Mouse (Mus musculus) ZHBTc4 (cell line): ENCODE results near the gene Ankrd34c.

Experiments
- DNase-seq: peaks from one replicate; pipeline ENCODE4 v3.0.0-alpha.2; 2011; ENCODE audit warnings: low read depth, low spot score

Gene Ankrd34c

DNA sequence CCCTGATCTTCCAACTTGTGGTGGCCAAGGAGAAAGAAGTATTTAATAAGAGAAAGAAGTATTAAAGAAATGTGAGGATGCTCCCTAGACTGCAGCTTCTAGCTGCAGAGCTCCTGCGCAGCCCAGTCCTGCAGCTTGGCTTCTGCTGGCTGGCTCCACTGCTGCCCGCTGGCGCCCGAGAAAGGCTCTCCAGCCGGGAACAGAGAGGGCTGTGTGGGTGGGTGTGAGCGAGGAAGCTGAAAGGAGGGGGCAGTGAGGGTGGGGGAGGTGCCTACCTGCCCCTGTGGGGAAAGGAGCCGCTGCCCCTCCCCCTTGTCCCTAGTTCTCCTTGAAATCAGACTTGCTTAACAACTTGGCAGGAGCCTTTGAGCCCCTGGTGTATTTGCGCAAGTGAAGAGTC, at the start of gene Ankrd34c:
TSS of gene Ankrd34c (minus strand) at position 181 of the 400 bp plus-strand sequence.
- no peak for DNase-seq

DNA sequence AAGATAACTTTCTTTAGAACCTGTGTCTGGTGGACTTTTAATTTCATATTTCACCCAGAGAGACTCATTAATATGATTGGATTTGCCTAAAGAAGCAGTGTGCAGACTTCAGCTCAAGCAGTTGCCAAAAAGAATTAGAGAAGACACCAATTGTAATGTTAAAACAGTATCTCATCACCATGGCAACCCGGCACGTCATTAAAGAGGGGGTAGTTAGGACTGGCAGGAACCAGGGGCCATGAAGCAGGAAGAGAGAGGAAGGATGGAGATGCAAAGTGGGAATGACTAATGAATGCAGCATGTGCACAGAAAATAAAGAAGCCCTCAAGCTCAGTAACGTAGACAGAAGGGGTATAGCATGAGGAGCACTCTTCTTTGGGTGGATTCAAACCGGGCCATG, 49.3 kb upstream of the Ankrd34c start:
- peak; percentile 16 for DNase-seq

DNA sequence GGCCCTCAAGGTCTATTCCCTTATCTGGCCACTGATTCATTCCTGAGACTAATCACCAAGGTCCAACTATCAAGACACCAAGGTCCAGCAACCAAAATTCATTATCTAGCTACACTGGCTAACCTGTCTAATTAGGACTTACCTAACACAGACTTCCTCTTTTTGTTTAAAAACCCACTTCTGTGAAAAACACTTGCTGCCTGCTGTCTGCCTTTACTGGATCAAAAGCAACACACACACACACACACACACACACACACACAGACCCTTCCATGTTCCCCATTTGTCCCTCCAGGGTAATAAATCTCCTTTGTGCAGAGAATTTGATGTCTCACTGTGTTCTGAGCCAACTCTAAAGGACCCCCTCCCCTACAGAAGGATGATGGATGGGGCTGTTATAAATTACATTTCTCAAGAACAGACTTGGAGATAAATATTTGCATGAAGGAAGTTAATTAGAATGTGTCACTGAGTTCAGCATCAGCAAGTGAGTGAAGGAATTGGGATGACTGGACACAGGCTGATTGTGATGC, 43.2 kb upstream of the Ankrd34c start:
- DNase-seq = no peak

DNA sequence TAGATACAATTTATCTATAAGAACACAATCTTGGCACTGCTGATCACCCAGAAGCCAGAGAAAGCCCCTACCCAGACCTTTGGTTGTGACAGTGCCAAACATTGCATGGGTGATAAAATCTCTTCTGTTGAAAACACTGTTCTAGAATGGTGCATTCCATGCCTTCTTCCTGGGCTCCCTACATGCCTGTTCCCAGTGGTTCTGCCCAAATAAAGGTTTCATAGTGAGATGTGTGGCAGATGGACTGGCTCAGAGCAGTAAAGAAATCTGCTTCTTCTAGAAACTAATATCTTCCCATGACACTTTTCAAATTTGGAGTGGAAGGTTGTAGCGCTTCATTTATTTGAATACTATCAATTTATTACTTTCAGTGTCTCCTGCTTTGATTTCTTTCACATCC, 41.0 kb upstream of the Ankrd34c start:
- no peak for DNase-seq

DNA sequence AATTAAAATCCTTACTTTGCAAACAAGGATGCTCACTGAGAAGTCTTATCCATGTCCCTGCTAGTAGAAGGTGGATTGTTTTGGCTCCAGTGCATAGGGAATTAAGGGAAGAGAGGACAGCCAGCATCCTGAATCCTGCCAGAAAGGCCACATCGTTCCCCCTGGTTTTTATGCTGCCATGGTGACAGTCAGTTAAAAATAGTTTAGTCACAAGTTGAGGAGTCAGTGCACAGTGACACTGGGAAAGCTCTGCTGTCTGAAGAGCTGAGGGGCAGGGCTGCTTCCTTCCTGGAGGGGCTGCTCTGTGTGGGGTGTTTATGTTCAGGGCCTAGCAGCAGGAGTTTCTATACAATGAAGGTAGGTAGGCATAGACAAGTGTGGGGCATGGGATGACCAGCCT, 32.9 kb upstream of the Ankrd34c start:
- no peak for DNase-seq

DNA sequence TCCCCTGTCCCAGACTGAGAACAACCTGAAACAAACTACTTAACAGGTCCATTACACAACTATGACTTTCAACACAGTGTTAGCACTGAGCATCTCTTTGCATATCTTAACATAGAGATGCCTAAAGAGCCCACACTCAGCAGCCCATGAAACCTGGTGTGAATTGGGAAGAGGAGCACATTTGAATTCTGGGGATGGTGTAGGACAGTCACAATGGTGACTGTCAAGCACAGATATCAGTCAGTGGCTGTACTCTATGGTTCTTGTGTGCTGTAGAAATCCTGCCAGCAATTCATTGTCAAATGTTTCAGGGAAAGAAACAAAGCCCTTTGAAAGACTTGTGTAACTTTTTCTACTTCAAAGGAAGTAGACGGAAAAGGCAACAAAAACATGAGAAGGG, 23.7 kb upstream of the Ankrd34c start:
- DNase-seq = no peak

DNA sequence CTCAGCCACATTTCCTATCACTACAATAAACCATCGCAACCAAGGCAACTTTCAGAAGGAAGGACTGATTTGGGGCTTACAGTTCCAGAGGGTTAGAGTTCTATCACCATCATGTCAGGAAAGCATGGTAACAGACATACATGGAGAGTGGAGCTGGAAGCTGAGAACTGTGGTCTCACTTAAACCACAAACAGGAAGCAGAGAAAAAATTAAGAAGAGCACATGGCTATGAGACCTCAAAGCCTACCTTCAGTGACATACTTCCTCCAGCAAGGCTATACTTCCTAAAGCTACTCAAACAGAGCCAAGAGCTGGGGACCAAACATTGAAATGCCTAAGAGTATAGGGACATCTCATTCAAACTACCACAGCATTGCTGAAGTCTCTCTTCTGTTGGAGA, 20.3 kb upstream of the Ankrd34c start:
- no peak for DNase-seq

DNA sequence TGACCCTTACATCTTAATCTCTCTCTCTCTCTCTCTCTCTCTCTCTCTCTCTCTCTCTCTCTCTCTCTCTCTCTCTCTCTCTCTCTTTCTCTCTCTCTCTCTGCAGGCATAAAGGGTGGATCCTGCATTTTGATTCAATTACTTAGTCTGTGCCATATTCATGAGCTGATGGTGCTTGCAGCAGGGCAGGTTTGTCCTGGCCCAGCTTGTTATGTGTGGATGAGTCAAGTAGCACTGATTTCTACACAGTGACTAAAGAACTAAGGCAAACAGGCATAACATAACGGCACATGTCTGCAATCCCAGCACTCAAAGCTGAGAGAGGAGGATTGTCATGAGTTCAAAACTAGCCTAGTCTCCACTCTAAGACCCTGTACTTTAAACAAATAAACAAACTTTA, 19.9 kb upstream of the Ankrd34c start:
- DNase-seq = no peak

DNA sequence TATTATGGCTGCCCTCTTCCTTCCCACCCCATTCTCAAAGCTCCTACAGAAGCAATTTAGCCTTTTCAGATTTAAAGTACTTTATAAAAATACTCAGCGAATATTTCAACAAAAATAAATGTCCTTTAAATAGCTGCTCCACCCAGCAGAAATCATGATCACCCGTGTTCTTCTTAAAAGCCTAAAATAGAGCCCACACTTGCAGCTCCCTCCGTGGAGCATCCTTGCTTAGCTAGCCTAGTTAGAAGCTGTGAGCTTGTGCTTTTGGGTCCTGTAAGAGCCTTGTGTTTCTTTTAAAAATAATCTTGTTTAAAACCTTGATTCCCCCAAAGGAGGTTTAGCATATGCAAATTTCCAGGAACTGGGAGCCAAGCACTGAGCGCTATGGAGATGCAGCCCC, 19.3 kb upstream of the Ankrd34c start:
- DNase-seq = no peak

DNA sequence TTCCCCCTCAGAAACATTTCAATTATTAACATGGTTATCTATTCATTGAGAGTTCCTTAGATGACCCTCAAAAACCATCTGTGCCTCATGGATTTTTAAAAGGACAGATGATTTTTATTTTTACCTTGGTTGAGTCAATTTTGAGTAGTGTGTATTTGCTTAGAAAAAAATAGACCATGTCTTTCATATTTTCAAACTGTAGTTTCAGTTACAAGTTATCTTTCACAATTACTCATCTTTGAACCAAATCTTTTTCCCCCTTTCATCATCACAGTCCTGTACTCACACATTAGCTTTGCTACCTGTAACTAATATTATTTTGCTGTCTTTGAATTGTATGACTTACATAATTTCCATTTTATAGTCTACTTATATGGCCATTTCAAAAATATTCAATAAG, 1.8 kb upstream of the Ankrd34c start:
- no peak for DNase-seq

DNA sequence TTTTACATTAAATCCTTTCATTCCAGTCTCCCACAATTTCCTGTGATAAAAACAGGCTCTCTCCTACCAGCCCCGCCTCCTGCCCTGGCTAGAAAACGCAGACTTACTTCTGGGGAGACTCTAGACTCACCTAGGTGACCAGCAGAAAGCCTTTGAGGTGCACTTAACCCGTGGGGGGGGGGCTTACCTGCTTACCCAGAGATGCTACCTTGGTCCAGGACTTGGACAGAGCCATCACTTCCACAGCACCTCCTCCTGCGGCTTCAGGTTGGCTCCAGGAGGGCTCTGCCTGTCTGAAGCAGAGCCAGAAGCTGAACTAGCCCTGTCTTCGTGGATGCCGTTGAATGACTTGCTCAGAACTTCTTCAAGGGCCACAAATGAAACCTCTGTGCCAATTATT, 387 bp downstream of the Ankrd34c start:
- DNase-seq = no peak

DNA sequence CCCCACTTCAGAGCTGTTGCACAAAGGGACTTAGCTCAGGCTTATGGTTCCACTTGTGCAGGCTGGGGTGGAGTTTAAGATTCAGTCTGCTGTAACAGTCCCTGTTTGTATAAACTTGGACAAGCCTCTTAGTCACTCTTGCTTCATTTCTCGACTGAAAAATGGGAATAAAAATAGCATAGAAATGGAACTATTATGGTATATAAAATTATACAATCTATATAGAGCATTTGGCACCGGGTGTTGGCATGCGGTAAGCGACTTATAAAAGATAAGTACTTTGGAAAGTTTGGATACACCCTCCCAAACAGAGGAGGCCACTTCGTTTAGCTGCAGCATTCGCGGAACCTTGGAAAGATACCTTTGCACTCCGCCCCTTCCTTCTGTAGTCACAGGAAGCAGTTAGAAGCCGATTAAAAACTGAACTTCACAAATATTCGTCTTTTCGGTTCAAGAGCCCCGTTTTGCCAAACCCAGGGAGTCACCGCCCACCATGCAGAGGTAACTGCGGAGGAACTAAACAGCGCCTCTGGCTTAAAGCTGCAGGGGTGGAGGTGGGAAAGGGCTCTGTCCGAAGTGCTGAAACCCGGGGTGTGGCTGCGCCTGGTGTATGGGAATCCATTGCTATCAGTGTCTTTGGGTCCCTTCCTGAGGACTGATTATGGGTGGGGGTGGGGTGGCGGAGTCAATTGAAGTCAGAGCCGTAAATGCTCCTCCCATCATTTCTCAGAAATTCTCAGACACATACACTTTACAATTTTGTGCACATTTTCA, 1.2 kb downstream of the Ankrd34c start:
- peak; percentile 79 for DNase-seq

DNA sequence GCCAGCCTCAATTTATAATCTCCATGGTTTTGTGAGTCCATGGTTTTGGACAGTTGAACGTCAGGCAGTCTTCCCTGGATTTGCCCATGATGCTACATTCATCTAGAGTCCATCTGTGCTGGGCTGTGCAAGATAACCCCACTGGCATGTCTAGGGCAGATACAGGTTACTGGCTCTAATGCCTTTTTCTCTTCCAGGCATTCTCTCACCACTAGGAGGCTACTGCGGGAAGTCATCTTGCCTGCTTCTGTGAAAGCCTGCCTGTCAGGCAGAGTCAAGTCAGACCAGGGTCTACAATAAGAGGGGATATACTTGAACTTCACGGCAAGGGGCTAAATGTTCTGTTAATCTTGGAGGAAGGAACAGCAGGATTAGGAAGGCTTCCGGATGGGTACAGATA, 31.4 kb downstream of the Ankrd34c start:
- DNase-seq = peak; percentile 53

DNA sequence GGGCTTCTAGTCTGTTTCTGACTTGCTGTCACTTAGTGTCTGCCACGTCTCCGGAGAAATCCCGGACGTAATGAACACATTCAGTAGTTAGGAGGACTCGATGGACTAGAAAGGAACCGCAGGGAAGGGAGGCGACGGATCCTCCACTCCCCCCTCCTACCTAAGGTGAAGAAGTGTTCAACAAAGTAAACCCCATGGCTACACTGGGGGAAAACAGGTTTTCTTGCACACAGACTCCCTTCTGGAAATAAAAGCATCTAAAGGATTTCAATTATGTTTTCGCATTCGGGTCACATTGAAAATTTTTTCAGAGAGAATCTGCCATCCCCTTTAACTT, 33.1 kb downstream of the Ankrd34c start:
- no peak for DNase-seq

DNA sequence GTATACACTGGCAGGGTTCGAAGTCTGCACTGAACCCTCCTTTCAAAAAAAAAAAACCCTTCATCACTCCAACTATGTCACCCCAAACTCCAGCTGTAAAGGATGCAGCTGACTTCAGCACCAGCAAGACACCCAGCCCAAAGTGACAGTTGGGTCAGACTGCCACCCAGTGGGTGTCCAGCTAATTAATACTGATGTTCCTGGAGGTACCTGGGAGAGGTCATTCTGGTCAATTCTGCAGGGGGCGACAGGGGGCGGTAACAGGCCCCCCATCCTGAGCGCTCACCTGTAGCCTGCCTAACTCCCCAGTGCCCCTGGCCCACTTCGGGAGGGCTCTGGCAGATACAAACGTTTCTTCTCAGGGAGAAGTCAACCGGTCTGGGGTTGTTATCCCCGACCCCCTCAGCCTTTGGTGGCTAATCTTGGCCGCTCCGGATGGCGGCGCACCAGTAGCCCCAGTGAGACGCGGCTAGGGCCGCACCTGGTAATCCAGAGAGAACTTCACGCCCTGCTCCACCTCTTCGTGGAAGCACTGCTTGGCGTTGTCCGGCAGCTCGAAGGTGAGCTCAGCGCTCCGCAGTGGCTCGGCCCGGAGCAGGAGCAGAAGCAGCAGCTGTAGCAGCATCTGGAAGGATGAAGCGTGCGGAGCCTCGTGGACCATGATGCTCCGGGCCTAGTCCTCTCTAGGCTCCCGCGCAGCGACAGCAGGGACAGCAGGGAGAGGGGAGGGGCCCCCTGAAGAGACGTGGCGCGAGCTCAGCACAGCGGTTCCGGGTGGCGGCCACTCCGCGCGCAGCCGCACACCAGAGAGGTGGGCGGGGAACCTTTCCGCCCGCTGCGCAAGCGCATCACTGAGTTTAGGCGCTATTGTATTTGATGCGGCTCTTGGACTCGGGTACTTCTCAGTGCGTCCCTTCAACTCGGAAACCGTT, 33.7 kb downstream of the Ankrd34c start, which contains the start of gene Tmed3:
TSS of gene Tmed3 (minus strand) at position 804 of the 932 bp plus-strand sequence.
- peak; percentile 94 for DNase-seq

DNA sequence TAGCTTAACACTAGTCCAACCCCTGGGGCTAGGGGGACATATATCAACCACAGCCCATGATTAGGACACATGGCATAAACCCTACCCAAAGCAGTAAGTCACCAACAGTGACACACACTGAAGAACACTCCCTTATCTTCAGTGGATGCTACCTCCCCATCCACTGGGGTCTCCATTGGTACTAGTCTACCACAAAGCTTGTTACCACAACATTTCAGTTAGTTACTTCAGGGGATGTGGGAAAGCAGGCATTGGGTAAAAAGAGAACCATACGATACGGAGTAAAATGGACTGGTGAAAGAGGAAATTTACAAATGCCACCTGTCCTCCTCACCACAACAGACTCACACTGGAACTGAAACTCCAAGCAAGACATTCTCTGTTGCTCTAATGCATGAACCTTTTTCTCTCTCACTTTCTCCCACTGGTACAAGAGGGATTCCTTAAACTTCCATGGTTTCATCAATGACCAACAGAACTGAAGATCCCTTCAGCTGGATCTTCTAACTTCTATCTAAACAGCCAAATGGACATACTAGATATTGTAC, 37.3 kb downstream of the Ankrd34c start:
- no peak for DNase-seq

DNA sequence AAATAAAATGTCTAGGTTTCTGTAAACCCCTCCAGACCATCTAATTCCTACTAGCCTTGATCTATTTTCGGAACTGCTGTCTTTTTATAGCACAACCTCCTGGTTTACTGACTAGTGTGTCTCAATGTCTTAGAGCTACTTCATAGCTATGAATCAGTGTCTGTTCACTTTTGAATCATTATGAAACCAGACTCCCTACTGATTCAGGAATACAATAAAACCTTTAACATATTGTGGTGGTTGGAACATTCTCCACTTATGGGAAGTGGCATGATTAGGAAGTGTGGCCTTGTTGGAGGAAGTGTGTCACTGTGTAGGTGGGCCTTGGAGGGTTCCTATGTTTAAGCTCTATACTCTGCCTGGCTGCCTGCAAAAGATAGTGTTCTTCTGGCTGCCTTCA, 43.1 kb downstream of the Ankrd34c start:
- no peak for DNase-seq

DNA sequence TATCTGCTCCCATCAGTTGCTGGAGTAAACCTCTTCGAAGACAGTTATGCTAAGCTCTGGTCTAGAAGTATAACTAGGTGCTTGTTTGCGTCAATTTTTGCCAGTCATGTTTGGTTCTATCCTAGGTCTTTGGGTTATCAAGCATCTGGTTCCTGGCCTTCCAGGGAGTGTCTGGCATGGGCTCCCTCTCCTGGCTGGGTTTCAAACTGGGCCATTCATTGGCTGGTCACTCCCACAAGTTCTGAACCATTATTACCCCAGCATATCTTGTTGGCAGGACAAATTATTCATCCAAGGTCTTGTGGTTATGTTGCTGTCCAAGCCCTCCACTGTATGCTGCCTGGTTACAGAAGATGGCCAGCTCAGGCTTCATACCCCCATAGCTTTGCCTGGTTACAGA, 44.6 kb downstream of the Ankrd34c start:
- DNase-seq = no peak

DNA sequence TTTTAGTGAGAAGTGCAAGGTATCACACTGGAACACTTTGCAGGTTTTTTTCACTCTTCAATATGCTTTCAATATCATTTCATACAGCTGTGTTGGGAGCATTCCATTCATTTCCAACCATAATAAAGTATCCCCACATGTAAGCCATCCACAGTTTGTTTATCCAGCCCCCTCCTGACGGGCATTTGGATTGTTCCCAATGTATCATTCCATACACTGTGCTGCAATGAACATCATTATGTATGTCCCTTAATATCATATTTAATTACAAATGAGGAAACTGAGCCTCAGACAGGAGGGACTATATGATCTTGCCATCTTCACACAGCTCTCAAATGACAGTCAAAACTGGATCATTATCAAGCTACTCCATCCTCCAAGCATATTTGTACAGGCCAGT, 49.1 kb downstream of the Ankrd34c start:
- no peak for DNase-seq

DNA sequence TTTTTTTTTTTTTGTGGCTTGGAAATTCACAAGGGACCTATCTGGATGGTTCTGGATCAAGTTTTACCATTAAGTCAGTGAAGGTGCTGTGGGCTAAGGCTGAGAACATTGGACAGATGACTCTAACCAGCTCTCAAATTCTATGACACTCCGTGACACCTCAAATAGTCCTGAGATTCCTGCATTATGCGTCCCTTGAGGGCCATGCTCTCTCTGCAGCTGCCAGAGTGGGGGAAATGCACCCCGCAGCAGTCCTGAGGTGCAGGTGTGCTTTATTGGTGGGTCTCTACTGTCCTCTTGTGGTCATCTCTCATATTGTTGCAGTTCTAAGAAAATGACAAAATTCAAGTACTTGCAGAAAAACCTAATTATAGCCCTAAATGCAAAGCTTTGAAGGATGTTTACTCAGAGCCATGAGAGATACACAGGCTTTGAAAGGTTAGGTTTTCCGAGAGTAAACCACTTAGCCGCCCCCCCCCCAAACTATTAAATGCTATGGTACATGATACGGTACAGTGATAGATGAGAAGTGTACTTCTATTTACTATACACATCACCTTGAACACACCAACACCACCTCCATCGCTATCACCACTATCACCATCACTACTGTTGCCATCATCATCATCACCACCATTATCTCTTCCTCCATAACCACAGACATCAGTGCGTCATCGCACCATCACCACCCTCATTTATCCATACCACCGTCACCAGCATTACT, 50.6 kb downstream of the Ankrd34c start:
- peak; percentile 49 for DNase-seq

DNA sequence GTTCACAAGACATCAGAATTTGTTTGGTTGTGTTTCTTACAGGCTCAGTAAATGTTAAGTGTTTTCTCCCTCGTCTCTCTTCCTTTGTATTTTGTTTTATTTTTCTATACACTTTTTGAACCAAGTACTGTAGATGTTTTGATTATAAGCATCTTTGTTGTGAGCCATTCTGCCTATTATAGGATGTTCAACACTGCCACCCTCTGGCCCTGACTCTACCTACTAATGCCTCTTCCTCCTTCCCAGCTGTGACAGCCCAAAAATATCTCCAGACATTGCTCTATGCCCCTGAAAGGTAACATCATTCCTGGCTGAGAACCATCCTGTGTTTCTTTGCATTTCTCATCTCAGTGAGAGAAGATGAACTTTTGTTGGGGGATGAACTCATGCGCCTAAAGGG, 52.0 kb downstream of the Ankrd34c start:
- no peak for DNase-seq

DNA sequence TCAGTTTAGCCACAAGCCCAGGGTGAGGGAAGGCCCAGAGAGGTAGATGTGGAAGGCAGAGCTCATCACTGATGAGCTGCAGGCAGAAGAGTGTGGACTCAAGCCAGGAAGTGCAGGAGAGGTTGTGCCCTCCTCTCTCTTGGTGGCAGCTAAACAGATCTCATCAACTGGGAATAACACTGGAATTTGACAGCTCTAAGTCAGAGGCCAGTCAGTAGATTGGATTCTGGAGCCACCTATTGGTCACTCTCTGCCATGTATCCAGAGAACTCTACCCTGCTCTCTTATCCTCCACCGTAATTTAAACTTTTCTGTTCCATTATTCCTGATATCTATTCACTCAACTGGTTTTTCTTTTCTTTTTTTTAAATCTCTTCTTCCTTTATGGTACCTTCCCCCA, 59.3 kb downstream of the Ankrd34c start:
- DNase-seq = peak; percentile 16
